Mouse (Mus musculus) thymus, postnatal 4 days (tissue): ENCODE results near the gene Ppm1g.
"Not testable (repeated sequence)": the region's sequence is repeated elsewhere in the genome, so short reads cannot be mapped to it uniquely, and the experiment has no call there.

ENCODE experiments used
- DNase-seq: peaks from one replicate; pipeline ENCODE4 v3.0.0; 2021

Ppm1g gene

DNA sequence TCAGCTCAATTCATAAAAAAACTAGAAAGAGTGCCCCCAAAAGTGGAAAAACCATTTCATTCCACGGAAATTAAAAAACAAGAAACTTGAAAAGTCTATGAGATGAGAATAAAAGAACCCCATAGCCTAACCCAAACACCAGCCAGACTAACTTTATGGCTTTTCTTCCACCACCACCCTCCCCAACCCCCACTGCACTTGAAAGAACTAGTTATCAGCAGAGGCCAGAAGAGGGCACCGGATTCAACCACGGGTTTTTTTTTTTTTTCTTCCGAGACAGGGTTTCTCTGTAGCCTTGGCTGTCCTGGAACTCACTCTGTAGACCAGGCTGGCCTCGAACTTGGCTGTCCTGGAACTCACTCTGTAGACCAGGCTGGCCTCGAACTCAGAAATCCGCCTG, 2.2 kb downstream of the Ppm1g start:
- DNase-seq: peak; percentile 42

DNA sequence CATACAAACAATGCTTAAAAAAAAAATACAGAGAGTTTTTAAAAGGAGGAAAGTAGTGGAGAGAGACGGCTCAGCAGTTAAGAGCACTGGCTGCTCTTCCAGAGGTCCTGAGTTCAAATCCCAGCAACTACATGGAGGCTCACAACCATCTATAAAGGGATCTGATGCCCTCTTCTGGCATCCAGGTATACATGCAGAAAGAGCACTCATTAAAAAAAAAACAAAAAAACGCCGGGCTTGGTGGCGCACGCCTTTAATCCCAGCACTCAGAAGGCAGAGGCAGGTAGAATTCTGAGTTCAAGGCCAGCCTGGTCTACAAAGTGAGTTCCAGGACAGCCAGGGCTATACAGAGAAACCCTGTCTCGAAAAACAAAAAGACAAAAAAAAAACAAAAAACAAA, 3.9 kb downstream of the Ppm1g start:
- DNase-seq: not testable (repeated sequence)

DNA sequence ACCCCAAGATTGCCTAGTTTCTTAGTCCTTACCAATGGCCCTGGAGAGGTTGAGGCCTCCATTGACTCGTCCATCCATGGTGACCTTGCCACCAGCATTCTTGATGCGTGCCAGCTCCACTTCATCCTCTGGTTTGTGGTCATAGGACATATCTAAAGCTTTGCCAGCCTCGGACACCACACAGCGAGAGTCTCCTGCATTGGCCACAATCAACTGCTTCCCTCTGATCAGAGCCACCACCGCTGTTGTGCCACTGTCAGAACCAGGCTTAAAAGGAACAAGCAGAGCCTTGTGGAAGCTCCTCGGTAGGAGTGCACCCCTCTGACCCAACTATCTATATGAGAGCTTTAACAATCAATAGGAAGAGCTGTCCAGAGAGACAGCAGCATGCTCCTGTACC, 16.1 kb downstream of the Ppm1g start:
- no peak for DNase-seq

DNA sequence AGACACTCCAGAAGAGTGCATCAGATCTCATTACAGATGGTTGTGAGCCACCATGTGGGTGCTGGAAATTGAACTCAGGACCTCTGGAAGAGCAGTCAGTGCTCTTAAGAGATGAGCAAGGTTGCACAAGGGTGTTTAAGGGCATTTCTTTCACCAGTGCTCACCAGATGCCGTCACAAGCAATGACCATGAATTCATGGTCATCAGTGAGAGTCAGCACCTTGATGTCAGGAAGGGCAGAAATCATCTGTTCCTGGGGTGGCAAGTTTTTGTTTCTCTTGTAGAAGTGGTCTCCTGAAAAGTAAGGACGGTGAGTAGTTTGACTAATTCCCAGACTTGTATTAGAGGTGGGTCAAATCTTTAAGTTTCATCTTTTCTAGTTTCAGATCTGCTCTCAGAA, 16.6 kb downstream of the Ppm1g start:
- no peak for DNase-seq

DNA sequence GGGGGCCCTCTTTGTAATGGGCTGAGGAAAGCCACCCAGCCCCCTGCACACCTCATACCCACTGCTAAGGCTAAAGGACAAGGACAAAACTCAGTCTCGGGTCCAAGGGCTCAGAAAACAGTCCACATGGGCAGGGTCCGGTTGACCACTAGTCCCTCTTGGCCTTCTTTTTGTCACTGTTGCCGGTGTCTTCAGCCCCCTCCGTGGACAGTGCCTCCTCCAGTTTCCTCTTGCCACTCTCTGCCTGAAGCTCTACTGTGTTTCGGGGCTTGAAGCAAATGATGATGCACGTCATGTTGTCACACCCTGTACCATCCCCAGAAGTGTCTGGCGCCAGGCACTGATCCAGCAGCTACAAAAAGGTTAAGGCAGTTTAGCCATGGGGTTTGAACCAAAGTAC, 17.6 kb downstream of the Ppm1g start:
- no peak for DNase-seq

DNA sequence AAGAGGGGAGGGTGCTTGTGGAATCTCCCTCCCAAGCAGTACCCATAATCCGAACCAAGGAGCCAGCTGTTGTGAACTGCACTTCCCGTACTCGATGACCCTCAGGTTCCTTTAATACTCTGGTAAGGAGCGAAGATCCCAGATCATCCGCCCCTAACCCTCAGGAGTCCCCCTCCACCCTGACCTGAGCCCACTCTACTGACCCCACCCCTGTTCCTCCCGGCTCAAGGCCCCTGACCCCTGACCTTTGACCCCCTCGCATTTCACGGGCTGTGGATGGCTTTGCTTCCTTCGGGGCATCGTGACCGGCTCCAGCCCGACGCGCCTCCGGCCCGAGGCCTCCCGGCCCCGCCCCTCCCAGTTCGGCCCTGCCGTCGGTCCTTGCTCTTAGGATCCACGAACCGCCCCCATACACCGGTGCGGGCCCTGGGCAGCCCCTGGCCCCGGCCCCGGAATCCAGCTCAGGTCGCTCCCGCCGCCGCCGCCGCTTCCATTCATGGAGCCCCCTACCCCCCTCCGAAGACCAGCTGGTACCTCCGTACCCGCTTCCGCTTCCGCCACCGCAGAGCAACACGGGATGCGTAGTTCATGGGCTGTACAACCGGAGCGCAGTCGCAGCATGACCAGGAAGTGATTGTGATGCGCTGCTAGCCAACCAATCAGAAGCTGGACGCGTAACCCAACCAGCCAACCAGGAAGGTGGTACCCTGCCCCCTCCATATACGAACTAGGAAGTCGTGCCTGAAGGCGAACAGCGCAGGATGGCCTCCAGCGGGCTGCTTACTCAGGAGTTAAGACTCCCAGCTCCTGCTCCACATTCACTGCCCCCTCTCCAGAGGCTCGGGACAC, 18.5 kb downstream of the Ppm1g start, which contains the start of gene Zfp513:
Zfp513 (minus strand) TSS at position 562 of the 849 bp plus-strand sequence.
- peak; percentile 91 for DNase-seq

DNA sequence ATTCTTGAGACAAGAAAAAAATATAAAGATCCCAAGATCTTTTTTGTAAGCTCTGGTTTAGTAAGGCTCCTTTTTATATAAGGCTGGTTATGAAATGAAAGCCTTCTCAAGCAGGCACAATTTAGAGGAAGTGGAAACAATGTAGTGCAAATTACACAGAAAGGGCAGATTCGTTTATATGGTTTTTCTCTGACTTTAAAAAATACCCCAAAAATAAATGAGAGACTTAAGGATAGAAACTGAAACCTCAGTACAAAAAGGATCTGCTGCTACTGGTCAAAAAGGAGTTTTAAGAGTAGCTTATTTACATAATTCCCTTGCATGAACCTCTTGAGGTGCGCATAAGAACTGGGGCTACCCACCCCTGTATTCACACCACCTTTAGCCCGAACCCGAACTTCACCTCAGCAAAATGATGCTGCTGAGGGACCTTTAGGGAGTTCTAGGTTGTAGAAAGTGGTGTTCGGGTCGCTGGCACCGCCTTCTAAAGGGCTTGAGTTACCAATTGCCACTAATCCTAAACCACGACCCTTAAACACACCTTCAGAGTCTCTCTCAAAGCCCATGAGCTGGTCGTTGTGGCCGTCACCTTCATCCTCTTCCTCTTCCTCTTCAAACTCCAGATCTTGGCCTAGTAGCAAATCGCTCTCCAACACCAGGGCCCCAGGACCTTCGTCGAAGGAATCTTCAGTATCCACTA, 19.3 kb downstream of the Ppm1g start:
- DNase-seq: no peak

DNA sequence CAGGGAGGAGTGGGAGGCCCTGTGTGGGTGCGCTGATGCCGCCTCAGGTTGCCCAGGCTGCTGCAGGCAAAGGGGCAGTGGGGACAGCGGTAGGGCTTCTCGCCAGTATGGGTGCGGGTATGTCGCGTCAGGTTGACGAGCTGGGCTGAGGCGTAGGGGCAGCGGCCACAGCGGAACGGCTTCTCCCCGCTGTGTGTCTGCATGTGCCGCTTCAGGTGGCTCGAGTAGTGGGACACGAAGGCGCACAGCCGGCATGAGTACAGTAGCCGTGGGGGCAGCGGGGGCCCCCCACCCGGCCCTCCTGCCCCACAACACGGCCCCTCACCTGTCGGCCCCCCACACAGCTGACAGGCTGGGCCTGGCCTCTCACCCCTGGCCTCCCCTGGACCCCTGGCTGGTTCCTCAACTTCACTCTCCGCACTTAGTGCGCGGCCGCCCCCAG, 20.1 kb downstream of the Ppm1g start:
- peak; percentile 40 for DNase-seq

DNA sequence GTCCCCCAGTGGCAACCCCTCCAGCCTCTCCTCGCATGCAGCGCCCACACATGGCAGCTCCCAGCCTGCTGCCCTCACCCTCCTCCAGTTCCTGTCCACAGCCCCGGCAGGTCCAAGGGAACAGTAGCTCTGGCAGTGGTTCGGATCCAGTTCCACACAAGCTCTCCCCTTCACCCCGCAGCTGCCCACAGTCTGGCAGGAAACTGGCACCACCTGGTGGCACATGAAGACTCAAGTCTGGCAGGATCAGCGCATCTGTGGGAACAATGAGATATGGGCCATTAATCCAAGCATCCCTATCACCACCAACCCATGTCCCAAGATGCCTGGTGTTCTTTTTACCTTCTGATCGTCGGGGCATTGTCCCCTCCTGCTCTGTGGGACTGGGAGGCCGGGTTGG, 20.6 kb downstream of the Ppm1g start:
- DNase-seq: peak; percentile 48

DNA sequence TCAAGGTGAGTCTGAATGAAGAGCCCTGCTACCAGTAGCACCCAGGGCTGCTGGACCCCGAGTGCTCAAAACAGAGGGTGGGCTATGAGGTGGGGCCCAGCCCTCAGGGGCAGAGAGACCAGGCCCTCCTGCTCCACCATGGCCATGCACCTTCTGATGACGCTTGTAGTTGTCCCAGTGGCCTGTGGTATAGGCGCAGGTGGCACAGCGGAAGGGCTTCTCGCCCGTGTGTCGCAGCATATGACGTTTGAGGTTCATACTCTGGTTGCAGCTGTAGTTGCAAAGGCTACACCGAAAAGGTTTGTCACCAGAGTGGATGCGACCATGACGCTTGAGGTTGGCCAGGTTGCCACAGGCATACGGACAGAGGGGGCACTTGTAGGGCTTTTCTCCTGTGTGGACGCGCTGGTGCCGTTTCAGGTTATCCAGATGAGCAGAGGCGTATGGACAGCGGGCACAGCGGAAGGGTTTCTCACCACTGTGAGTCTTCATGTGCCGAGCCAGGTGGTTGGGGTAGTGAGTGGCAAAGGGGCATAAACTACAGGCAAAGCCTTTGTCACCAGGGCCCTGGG, 21.1 kb downstream of the Ppm1g start:
- DNase-seq: no peak

DNA sequence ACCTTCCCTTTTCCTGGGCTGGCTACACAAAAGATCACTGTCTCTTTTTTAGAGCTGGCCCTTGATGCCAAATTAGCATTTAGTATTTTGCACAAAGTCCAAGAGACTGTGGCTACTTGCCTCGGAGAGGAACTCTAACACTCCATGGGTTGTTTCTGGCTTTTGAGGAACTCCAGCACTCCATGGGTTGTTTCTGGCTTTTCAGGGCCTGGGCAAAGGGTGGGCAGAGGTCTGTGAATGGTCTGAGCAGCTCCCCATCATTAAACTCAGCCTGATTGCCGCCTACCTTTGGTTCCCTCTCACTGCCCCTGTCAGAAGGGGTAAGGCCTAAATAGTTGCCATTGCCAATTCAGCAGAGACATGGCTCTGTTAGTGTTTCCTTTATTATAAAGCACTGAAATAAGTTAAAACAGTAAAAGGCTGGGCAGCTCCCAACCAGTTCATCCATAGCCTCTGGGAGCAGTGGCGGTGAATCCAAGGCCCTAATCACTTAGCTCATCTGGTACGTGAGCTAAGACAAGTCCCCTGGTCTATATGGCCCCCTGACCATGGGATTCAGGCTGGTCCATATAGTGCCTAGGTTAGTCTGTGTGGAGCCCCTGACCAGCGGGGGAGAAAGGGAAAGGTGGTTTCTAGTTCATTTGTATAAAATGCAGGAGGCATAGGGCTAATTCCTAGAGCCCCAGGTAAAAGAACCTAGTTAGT, 21.7 kb downstream of the Ppm1g start:
- no peak for DNase-seq

DNA sequence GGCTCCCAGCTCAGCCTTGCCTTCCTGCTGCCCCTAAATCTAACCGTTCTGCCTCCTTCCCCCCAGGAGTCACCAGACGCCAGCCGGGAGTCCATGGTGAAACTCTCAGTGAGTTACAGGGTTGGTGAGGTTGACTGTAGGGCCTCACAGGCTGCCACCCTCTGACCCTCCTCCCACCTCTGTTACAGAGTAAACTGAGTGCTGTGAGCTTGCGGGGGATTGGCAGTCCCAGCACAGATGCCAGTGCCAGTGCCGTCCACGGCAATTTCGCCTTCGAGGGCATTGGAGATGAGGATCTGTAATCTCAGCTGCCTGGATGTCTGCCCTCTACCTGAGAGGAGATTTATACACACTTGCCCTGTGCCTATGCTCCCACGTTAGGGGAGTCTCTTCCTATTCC, 22.3 kb downstream of the Ppm1g start:
- DNase-seq: no peak

DNA sequence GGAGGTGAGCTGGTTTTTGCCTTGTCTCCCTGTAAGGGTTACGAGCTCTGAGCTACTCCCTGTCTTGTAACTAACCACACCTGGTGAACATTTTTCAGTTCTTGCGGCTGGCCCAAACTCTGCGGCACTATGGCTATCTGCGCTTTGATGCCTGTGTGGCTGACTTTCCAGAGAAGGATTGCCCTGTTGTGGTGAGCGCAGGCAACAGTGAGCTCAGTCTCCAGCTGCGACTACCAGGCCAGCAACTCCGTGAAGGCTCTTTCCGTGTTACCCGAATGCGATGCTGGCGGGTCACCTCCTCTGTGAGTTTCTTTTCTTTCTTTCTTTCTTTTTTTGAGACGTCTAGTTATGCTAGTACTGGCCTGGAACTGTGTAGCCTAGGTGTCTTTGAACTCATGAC, 23.4 kb downstream of the Ppm1g start:
- no peak for DNase-seq

DNA sequence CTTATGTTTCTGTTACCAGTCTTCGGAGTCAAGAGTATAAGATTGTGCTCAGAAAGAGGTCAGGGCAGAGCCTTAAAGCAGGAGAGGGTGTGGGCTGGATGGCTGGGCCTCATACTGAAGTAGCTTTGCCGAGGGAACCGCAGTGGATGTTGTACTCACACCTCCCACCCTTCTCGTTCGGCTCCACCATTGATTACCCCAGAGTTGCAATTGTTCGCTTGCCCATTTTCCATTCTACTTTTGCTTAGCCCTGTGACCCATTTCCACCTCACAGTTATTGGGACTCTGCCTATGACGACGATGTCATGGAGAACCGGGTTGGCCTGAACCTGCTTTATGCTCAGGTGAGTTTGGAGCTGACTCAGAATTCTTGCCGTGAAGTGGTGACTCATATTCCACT, 24.3 kb downstream of the Ppm1g start:
- no peak for DNase-seq

DNA sequence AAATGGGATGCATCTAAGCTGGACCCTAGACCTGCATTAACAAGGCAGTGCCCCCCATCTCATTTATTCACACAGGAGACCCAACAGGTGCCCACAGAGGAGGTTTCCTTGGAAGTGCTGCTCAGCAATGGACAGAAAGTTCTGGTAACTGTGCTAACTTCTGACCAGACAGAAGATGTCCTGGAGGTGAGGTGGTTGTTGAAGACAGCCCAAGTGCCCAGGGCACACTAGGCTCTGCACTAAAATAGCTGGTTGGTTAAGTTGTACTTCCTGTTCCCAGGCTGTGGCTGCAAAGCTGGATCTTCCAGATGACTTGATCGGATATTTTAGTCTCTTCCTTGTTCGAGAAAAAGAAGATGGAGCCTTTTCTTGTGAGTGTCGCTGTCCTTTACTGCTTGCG, 24.8 kb downstream of the Ppm1g start:
- no peak for DNase-seq

DNA sequence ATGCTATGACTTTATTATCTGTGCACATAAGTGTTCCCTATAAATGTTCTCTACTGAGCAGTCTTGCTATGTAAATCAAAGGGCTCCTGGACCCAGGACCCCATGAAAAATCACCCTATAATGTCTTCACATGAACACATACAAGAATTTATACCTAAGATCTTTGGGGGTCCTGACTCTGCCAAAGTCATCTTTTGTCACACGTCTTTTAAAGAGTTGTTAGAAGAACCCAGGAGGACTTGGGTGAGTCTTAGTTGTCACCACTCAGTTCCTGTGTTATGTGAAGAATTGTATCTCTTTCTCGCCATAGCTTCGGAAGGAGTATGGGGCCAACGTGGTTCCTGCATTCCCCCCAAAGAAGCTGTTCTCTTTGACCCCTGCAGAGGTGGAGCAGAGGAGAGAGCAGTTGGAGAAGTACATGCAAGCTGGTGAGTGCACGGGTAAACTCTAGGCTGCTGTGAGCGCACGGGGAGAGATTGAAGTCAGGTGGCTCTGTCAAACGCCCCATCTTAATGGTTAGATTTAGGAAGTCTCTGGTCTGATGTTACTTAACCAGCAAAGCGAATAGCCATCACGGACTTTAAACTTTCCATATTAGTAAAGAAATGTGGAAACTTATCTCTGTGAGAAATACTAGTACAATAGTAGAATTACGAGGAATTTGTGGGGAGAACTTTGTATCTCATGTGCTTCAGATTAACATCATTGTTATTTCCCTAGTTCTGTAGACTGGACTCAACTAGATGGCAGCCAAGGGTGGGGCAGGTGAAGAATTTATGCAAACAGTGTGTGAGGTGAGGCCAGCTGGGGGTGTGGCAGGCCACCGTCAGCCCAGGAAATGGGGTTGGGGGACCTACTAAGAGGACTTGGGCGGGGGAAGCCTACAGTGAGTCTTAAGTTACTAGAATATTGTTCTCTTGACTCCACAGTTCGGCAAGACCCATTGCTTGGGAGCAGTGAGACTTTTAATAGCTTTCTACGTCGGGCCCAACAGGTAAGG, 25.7 kb downstream of the Ppm1g start:
- no peak for DNase-seq

DNA sequence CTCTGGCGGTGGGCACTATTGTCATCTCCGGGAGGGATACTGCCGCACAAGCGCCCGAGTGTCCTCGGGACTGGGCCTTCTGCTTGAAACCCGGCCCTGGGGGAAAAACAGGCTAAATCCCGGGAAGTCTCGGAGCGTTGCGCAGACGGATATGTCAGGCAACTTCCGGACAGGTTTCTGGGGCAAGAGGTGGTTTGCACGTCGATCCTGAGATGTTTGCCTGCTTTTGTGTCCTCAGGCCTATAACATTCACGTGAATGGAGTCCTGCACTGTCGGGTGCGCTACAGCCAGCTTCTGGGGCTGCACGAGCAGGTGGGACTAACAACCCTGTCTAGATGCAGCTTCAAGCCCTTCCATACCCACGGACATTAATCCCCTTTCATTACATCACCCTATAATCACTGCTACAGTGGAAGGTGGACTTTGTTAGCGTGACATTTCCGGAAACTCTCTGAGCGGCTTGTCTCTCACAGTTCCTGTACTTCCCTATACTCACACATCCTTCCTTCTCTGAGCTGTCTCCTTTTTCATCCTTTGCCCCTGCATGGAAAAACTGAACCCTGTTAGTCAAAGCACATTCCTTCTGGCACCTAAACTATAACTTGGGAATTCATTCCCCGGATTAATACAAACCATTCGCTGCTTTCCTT, 26.7 kb downstream of the Ppm1g start:
- DNase-seq: no peak

DNA sequence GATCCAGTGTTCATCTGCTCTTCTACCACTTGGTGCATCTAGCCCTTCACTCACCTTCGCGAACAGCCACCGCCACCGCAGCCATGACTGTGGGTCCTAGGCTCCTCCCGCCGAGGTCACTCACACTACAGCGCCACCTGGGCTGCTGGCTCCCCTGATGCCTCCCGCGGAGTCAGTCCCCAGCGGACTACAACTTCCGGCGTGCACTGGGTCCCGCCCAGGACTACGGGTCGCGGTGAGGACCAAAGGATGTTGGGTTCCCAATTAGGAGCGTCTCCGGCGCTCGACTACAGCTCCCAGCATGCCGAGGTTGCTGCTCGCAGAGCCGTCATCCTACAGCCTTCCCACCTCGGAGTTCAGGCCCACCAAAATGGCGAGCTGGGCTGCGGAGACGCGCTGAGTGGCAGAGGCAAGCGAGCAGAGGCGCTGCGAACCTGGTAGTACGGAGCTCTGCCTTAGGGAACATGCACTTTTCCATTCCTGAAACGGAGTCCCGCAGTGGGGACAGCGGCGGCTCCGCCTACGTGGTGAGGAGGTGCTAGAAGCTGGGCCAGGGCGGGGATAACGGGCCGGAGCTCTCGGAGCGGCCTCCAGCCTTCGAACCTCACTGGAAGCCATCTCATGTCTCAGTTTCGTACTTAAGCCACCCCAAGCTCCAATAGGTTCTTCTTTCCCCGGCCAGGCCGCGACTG, 27.4 kb downstream of the Ppm1g start, which contains the start of the genes Snx17 and Eif2b4:
Snx17 (plus strand) TSS at position 289 of the 692 bp plus-strand sequence.
Eif2b4 (minus strand) TSS at position 492 of the 692 bp plus-strand sequence.
- DNase-seq: peak; percentile 99

DNA sequence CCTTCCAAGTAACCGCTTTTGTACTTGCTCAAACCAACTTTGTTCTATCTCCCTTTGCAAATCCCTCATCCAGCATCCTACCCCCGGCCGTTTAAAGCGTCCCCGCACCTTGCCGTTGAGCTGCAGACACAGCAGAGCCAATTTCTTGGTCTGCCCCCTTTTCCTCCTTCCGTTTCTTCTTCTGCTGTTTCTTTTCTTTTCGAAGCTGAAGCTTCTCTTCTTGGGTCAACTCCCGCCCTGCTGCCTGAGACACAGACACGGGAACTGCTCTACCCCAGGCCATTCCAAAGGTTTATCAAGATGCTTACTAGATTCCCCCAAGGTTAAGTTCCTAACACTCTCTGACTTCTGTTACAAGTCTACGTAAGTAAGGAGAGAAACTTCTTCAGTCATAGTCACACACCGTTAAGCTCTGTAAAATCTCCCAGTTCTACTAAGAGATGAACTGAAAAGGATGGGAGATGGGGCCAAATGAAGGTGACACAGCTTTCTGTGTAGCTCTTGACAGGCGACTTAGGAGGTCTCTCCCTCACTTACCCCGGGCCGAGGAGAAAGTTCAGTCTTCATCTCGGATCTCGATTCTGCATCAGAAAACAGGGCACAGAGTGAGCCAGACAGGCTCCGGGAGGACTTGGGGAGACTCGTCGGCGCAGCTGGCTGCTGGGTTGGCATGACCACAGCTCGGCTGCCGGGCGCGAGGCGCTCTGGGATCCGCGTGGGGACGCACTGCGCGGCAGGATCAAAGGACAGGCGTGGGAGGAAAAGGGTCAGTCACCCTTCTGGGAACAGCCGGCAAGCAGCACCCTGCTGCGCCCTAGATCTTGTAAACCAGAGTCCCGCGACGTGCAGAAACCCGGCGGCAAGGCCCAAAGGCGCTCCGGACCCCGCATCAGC, 28.2 kb downstream of the Ppm1g start:
- DNase-seq: no peak

DNA sequence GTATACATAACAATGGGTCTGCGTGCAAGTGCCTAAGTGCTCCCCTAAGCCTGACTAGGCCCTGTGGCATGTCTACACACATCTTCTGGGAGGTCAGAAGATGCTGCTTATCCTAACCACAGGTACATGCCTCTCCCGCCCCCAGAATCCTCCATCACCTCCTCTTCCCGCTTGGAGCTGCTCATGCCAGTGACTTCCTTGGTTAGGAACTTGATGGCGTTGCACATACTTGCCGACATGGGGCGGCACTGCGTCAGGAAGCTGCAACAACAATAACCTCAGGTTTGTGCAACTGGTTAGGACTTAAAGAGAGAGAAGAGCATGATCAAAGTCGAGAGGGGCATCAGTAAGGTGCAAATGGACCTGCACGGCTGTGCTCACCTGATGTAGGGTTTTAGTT, 30.3 kb downstream of the Ppm1g start:
- no peak for DNase-seq
